Mouse (Mus musculus) lung, postnatal 0 days (tissue): ENCODE results near the gene Pakap.

Experiments
- CTCF ChIP-seq: IDR thresholded peaks from 2 replicates; pipeline ENCODE4 v1.5.1; 2016; ENCODE audit warnings: antibody characterized with exemption, mild to moderate bottlenecking
- EP300 ChIP-seq: IDR thresholded peaks from 2 replicates; pipeline ENCODE4 v1.6.1; 2016; ENCODE audit warnings: antibody characterized with exemption, mild to moderate bottlenecking, control low read depth

DNA sequence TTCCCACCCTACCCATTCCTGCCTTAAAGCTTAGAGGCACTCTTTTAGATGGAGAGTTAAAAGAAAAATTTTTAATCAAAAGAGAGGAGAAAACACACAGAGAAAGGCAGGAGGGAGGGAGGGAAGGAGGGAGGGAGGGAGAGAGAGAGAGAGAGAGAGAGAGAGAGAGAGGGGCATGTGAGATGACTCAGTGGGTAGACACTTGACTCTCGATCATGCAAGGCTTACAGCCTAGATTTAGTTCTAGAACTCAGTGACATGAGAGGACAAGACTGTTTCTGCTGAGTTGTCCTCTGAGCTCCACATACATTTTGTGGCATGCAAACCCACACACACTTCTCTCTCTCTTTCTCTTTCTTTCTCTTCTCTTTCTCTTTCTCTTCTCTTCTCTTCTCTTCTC is 8.5 kb upstream of the Pakap start:
- TF ChIP-seq CTCF (no peak), EP300 (no peak)
